Mouse (Mus musculus) neural tube, embryonic 14.5 days (tissue): ENCODE measurements at regions not wholly inside any gene's neighbourhood (a gene's known extent, or its start where the extent isn't known, plus 50 kb on each side); places are given as distances from the start of the nearest gene placed in this dataset.

Experiments used
- ATAC-seq: fragments of 200-750 bp; cut with Nextera tagmentation; 2 replicates; pipeline ENCODE4 v1.8.0; 2017; ENCODE audit warnings: low read depth, mild to moderate bottlenecking, moderate TSS enrichment, moderate library complexity
- H3K27ac ChIP-seq: fragments of 300-500 bp; sonication (generic); 2 replicates; pipeline ENCODE4 v1.5.1; 2014; ENCODE audit warnings: low read depth, mild to moderate bottlenecking, control low read depth, low read length, moderate library complexity, mixed read lengths
- H3K27me3 ChIP-seq: fragments of 300-500 bp; sonication (generic); 2 replicates; pipeline ENCODE4 v1.6.1; 2014; ENCODE audit warnings: low read length; ENCODE audit not compliant: control insufficient read depth, insufficient read depth
- H3K36me3 ChIP-seq: fragments of 300-500 bp; sonication (generic); 2 replicates; pipeline ENCODE4 v1.6.1; 2014; ENCODE audit warnings: low read length, mixed read lengths; ENCODE audit not compliant: control insufficient read depth, insufficient read depth
- H3K4me1 ChIP-seq: fragments of 300-500 bp; sonication (generic); 2 replicates; pipeline ENCODE4 v1.6.1; 2014; ENCODE audit warnings: low read length; ENCODE audit not compliant: control insufficient read depth, insufficient read depth
- H3K4me2 ChIP-seq: fragments of 300-500 bp; sonication (generic); 2 replicates; pipeline ENCODE4 v1.6.1; 2014; ENCODE audit warnings: mild to moderate bottlenecking, low read depth, low read length, control low read depth
- H3K4me3 ChIP-seq: fragments of 300-500 bp; sonication (generic); 2 replicates; pipeline ENCODE4 v1.5.1; 2014; ENCODE audit warnings: low read depth, low read length, control low read depth, mixed read lengths
- H3K9ac ChIP-seq: fragments of 300-500 bp; sonication (generic); replicated peaks from 2 replicates; pipeline ENCODE4 v1.6.1; 2014; ENCODE audit warnings: low read depth, mild to moderate bottlenecking, control low read depth, low read length, mixed read lengths
- H3K9me3 ChIP-seq: fragments of 300-500 bp; sonication (generic); 2 replicates; pipeline ENCODE4 v1.6.1; 2016; ENCODE audit warnings: low read length; ENCODE audit not compliant: control insufficient read depth
- WGBS: fragments of 180-500 bp; shearing (Covaris S2); extraction: QIAGEN DNeasy Blood & Tissue Kit; methylation state at CpG from one replicate; pipeline ENCODE4 v1.1.7; 2014; 5-methylcytosine and 5-hydroxymethylcytosine counted together

DNA sequence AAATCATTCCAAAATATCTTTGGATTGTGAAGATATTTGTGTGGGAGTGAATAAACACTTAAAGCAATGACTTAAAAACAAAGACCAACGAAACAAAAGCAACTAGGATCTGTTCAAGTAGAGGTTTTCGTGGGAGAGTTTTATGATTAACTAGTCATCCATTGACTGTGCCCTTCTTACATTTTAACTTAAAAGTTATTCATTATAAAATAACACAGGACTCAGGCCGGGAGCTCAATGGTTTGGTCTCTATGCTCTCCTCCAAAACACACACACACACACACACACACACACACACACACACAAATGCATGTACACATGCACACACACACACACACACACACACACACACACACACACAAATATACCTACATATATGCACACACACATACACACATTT is 699.3 kb upstream of the Cntn5 start:
- H3K36me3 ChIP-seq = no peaks in the 10 kb centered on the region
- no peak for ATAC-seq
- no peaks in the 10 kb centered on the region for H3K27me3 ChIP-seq
- no peak overlapping the region for H3K9ac ChIP-seq
- no peaks in the 10 kb centered on the region for H3K4me1 ChIP-seq
- H3K4me3 ChIP-seq = no peak overlapping the region
- no peak overlapping the region for H3K4me2 ChIP-seq
- no peaks in the 10 kb centered on the region; the same call in 1 of the 2 replicates for H3K9me3 ChIP-seq
- no peak overlapping the region for H3K27ac ChIP-seq
- WGBS = 78% methylated on average over 3 of the region's 3 CpGs

DNA sequence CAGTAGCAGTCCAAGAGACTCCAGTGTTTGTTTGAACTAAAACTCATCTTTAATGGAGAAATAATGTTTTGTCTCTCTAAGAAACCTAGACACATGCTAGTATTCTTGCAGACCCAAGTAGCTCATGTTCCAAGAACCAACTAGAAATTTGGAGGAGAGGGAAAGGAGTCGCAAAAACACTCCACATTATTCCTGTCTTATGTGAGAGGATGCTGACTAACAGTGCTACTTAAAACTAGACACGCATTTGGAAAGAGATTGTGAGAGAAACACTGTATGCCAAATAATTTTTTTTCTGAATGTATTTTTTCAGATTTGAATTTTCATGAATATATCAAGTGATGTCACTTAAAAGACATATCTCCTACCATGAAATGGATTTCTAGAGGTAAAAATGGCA is 698.3 kb upstream of the Cntn5 start:
- no peaks in the 10 kb centered on the region for H3K4me1 ChIP-seq
- H3K4me2 ChIP-seq = no peak overlapping the region
- no peak overlapping the region for H3K27ac ChIP-seq
- no peak for ATAC-seq
- no peak overlapping the region for H3K4me3 ChIP-seq
- no peaks in the 10 kb centered on the region; the same call in 1 of the 2 replicates for H3K9me3 ChIP-seq
- no peaks in the 10 kb centered on the region for H3K36me3 ChIP-seq
- no peaks in the 10 kb centered on the region for H3K27me3 ChIP-seq
- 92% methylated on average over 2 of the region's 2 CpGs for WGBS
- H3K9ac ChIP-seq = no peak overlapping the region

DNA sequence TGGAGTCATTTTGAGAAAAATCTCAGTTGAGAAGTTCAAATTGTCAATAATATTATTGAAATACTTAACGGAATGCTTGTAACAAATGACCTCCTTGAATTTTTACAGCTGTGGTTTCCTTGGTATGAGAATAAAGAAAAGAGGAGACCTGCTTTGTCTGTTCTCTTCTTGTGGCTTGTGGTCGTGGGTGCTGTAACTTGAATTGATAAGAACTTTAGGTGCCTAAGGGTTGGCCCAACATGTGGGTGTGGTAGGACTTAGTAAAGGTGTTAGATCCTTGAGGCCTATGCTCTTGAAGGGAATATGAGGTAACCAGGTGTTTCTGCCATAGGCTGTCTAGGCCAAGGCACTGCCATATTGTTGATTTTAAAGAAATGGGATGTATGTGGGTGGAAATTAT is 674.4 kb upstream of the Cntn5 start:
- Histone ChIP-seq H3K27me3 (no peaks in the 10 kb centered on the region), H3K4me1 (no peaks in the 10 kb centered on the region), H3K4me2 (no peak overlapping the region), H3K9ac (no peak overlapping the region), H3K36me3 (no peaks in the 10 kb centered on the region), H3K4me3 (no peak overlapping the region), H3K27ac (no peak overlapping the region), H3K9me3 (no peaks in the 10 kb centered on the region)
- ATAC-seq = no peak
- 78% methylated on average over 2 of the region's 2 CpGs for WGBS

DNA sequence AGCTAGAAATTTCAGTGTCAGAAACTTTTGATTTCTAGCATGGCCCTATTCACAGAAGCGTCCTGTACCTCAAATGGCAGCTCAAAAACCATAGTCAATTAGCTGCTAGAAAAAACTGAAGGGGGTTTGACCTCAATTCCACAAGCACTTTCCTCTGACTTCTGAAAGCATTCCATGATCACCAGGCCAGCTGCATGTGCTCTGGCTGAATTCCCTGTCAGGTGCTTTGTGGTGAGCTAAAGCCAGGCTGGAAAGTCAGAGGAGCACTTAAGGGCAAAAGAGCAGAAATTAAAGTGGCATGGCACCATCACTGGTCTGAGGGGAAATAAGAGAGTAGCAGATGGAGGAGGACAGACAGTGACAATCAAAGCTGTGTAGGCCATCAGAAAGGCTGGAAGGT is 658.3 kb upstream of the Cntn5 start:
- WGBS = 69% methylated on average over 1 of the region's 1 CpGs
- H3K9me3 ChIP-seq = no peaks in the 10 kb centered on the region
- H3K4me2 ChIP-seq = no peak overlapping the region
- peak; percentile 41; the same call in 1 of the 2 replicates for ATAC-seq
- H3K4me1 ChIP-seq = no peaks in the 10 kb centered on the region
- no peak overlapping the region for H3K4me3 ChIP-seq
- H3K27ac ChIP-seq = no peak overlapping the region
- H3K27me3 ChIP-seq = no peaks in the 10 kb centered on the region
- H3K9ac ChIP-seq = no peak overlapping the region
- no peaks in the 10 kb centered on the region for H3K36me3 ChIP-seq

DNA sequence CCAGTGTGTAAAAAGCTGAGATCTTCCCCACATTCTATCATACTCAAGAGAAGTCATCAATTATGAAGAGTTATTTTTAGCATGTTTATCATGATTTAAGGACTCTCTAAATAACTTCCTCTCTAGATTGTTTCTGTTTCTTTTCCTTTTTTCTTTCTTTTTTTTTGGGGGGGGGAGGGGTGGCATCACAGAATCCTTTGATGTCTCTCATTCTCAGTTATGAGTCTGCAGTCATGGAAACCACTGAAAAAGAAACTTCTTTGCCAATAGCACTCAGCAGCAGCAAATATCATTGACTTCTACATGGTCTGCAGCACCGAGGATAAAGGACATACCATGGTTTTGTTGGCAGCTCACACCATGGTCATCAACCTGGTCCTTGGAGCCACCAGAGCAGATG is 654.8 kb upstream of the Cntn5 start:
- Histone ChIP-seq H3K36me3 (no peaks in the 10 kb centered on the region), H3K4me3 (no peak overlapping the region), H3K9ac (no peak overlapping the region), H3K4me2 (no peak overlapping the region), H3K4me1 (no peaks in the 10 kb centered on the region), H3K27me3 (no peaks in the 10 kb centered on the region), H3K27ac (no peak overlapping the region), H3K9me3 (no peaks in the 10 kb centered on the region)
- WGBS = 83% methylated on average over 1 of the region's 1 CpGs
- ATAC-seq = no peak

DNA sequence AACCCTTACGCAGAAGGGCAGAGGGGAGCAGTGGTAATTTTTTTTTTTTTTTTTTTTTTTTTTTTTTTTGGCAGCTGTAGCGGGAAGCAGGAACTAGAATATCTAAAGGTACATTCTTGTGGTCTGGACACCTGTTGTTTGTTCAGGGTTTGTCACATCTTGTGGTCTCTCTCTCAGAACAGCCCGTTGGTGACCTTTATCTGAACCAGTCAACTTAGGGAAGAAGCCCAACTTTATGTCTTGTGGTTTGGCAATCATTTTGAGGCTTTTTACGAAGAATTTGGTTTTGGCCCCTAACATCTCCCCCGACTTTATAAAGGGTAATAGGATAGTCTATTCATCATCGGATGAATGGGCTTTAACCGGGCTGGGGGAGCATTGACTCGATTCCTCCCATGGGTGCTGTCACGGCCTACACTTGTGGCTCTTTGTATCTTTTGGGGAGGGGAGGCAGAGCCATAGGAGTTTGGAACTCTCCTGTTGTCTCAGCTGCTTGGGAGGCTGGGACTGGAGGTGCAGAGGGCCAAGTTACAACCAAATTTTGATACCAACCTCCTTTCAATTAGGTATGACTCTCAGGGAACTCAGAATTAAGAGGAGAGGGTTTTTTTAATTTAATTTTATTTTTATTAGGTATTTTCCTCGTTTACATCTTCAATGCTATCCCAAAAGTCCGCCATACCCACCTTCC is 609.4 kb upstream of the Cntn5 start:
- 87% methylated on average over 11 of the region's 11 CpGs for WGBS
- no peak overlapping the region for H3K4me2 ChIP-seq
- ATAC-seq = no peak

More for the DNA sequence above, 609.4 kb upstream of the Cntn5 start:
- H3K4me3 ChIP-seq = no peak overlapping the region
- H3K27ac ChIP-seq = no peak overlapping the region
- H3K9ac ChIP-seq = no peak overlapping the region
- no peaks in the 10 kb centered on the region for H3K27me3 ChIP-seq
- H3K9me3 ChIP-seq = no peaks in the 10 kb centered on the region
- H3K4me1 ChIP-seq = no peaks in the 10 kb centered on the region
- no peaks in the 10 kb centered on the region for H3K36me3 ChIP-seq
